Mouse (Mus musculus) testis, postnatal 14 days (tissue): Measurements from ENCODE around the gene Usp15.
"Not testable (repeated sequence)": the region's sequence is repeated elsewhere in the genome, so short reads cannot be mapped to it uniquely, and the experiment has no call there.

Source experiments
- DNase-seq: peaks from one replicate; pipeline ENCODE4 v3.0.0; 2021; ENCODE audit warnings: low spot score

Gene Usp15

DNA sequence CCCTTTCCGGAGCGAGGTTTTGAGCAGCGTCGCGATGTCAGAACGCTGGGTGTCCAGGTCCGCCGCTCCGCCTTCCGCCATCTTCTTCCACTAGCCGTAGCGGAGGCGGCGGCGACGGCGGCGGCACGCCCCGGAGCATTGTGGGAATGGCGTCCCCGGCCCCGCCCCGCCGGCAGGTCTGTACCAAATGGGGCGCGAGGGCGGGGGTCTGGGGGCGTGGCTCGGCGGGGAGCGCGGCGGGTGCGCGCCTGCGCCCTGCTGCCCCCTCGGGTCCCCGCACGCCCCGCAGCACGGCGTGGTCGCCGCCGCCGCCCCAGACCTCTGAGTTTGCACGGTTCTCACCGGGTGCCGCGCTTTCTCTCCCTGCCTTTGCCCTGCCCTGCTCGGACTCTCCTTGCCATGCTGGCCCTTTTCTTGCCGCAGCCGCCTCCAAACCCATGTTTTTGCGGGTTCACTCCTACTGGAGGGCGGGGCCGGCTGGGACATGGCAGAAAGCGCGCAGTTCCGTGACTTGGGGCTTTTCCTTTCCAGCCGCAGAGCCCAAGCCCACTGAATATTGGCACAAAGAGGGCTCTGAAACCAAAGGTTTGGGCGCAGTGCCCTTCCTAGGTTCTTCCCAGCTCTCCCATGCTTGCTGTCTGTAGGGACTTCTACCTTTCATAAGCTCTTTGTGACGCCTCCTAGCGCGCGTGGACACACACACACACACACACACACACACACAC is at the start of gene Usp15:
TSS of gene Usp15 (minus strand) at position 161 of the 725 bp plus-strand sequence.
- peak; percentile 93 for DNase-seq

DNA sequence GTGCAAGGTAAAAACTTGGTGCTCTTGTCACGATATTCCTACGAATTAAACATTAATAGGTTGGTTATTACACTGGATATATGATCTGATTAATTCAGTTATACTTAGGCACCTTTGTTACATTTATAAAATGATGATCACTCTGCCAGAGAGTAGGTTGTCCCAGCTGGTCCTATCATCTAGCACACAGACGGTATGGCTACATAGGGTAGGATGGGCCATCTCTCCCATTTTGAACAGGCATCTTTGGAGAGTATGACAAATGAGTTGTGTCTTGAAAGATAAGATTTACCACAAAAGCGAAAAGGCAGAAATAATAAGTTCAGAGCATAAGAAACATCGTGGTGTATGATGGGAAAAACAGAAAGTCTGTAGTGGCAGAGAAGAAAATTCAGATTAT is 32.6 kb upstream of the Usp15 start:
- DNase-seq, result no peak

DNA sequence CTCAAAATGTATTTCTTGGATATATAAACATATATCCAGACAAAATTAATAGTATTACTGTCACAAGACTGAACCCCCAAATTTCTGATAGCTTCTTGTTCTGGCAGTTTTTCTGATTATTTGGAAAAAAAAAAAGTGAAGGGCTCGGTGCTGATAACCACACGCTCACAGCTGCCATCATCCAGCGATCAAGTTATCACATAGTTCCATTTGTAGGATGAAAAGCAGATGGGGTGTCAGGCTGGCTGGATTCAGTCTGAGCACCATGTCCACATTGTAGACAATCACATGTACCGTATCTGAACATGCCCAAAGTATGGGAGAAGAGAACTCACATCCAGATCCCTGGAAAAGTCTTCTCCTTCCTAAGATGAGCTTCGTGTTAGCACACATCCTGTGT is 26.0 kb upstream of the Usp15 start:
- no peak for DNase-seq

DNA sequence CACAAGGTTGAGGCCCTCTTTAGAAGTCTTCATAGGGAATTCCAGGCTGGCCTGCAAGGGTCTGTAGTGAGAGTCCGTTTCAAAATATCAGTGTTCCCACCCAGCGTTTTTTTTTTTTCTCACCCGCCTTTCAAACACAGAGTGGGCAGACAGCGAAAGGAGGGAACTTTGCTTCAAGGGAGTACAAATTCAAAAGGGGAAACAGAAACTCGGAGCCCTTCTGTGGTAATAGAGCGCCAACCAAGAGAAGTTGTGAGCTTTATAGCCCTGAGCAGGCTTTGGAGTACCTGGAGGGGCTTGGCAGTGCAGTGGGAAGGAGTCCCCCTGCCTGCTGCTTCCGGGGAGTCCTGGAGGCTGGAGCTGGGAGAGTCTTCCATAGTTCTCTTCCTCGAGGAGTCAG is 12.7 kb upstream of the Usp15 start:
- DNase-seq, result no peak

DNA sequence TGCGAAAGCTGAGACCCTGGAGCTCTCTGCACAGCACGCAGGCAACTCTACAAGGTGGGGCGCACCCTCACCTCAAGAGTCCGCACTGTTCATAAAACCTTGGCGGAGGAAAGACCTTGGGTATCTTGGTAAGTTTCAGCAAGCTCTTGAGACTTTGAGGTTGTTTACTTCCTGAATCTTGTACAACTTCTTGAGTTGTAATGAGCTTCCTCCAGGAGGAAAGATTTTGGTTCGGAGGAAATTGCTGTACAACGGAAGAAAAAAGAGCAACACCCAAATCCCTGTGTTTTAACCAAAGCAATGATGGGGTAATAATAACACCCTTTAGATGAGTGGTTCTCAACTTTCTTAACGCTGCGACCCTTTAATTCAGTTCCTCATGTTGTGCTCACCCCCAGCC is 11.5 kb upstream of the Usp15 start:
- no peak for DNase-seq

DNA sequence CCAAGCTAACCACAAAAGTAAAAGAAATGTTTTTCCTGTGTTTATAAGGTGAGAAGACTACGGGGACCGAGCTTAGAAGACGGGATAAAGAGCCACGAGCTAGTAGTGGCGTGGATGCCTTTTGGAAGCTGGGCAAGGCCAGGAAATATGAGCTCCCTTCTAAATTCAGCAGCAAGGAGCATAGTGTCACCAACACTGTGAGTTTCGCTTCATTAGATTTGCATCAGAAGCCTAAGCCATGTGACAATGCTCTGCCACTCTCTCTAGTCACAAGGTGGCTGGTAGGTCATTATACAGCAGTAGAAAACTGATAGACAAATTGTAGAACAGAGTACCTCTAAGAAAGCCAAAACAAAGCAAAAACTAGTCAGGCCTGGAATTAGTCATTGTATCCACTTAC is 9.3 kb upstream of the Usp15 start:
- DNase-seq, result no peak

DNA sequence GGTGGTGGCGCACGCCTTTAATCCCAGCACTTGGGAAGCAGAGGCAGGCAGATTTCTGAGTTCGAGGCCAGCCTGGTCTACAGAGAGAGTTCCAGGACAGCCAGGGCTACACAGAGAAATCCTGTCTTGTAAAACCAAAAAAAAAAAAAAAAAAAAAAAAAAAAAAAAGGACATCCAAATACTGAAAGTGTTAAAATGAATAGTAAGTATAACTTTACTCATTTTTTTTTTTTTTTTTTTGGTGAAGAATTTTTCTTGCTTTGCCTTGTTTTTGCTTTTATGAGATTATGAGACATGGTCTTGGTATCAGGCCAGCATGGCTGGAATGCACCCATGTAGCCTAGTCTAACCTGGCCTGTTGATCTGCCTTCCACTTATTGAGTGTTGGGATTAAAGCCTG is 8.6 kb upstream of the Usp15 start:
- DNase-seq, result not testable (repeated sequence)

DNA sequence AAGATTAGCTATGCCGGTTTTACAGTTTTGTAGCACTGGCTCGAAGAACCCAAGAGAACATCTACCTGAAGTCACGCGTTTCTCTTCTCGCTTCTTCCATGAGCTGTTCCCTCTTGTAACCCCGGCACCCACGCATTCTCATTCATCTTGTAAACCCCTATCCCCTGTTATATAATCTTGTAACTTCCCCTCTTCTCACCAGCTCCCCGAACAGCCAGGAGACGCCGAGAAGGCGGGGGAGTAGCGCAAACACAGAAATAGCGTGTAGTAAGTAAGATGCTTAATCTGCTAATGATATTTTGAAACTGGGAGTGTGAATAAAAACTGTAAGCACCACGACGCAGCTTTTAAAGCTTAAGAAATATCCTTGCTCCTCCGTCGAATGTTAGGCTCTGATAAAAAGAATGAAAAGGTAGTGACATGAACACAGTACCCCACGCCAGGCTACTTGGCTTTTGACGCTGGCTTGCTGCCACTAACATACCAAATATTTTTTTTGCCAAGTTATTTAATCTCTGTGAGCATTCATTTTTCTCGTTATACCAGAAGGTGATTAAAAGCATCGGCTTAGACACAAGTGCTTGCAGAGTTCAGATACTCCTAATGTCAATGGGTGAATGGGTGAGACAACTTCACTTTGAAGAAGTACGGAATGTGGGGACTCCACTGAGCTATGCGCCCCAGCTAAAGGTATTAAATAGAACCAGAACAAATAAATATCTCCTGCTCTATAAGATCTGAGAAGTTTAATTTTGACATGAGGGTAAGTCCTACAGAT is 5.4 kb upstream of the Usp15 start:
- DNase-seq, result no peak

DNA sequence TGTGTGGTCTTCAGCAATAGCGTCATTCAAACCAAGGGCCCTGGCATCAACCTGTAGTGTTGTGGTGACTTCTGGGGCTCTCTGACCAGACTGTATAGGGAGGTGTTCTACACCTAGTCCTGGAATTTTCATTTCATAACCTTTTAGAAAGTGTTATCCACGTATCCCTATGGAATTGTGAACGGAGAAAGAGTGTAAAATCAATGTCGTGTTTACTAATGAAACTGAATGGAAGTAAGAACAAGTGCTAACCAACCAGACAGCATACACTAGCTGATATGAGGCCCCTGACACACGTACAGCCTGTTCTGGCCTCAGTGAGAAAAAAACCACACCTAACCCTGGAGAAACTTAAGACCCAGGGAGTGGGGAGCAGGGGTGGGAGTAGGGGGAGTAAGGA is 4.6 kb upstream of the Usp15 start:
- DNase-seq, result no peak

DNA sequence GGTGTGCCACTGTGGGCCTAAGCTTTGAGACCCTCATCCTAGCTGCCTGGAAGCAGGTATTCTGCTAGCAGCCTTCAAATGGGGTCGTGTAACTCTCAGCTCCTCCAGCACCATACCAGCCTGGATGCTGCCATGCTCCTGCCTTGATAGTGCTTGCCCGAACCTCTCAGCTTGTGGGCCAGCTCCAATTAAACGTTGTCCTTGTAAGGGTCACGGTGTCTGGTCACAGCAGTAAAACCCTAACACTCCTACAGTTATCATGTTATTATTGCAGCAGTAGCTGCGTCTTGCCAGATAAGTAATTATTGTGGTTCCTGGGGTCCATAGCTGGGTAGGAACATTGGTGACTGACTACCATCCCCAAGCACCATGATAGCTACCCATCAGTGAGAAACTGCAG is 4.2 kb upstream of the Usp15 start:
- DNase-seq, result no peak

DNA sequence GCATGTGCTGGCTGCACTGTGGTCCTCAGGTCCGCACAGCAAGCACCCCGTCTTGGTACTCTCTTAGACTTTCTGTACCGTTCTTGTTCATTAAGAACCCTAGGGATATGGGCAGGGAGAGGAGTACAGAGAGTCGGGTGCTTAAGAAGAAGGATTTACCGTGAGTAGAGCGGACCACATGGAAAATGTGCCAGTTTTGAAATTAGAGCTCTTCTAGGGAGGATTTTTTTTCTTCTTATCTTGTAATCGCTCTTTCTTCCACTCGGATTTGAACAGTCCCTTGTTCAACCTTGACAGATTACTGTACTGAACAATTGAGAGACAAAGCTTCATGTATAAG is 3.5 kb upstream of the Usp15 start:
- DNase-seq, result no peak

DNA sequence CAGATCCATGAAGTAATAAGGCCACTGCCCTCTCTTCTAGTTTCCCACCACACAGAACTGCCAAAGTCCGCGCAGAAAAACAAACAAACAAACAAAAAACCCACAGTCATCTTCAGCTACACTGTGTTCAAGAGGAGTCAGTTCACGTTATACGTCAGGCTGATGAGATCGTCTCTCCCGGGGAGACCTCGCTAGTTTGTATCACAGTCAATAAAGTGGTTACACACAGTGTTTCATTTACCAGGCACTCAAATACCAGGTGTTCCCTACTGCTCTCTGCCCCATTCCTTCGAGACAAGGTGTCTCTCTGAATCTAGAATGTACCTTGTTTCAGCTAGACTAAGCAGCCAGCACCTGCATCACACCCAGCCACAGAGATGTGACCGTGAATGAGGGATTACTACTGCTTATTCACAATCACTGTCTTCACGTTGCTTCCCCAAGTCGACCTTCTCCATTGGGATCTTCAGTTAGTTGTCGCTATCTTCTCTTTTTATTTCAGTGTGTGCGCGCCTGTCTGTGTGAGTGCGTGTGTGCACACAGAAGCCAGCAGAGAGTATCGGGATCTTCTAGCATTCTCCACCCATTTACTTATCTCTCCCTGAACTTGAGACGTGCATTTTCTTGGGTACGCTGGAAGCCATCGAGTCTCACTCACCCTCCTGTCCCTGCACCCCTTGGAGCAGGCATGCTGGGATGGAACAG is 3.0 kb upstream of the Usp15 start:
- peak; percentile 75 for DNase-seq

DNA sequence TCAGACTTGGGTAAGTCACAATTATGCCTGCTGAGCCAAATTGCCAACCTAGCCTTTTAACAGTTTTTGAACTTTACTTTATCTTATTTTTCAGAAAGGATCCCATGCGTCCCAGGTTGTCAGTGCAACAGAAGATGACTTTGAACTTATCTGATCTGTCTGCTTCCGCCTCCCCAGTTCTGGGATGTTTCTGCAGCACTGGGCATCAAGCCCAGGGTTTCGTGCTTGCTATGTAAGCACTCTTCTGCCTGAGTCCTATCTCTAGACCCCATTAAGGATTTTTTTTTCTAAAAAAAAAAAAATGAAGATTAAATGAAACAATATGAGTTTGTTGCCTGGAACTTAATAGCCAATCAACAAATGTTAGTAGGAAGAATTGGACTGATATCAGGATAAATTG is 2.3 kb upstream of the Usp15 start:
- DNase-seq, result no peak

DNA sequence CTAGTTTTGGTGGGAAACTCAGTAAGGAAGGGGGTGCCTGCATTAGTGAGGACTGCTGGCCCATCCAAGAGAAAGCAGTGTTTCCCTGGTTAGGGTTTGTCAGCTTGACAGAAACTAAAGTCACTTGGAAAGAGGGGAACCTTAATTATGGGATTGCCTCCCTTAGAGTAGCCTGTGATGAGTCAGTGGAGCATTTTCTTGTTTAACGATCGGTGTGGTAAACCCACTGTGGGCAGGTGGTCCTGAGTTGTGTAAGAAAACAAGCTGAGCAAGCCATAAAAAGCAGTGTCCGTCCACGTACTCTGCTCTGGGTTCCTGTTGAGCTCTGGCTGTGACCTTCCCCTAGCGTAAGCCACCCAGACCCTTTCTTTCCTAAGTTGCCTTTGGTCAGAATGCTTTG is 1.4 kb upstream of the Usp15 start:
- no peak for DNase-seq

DNA sequence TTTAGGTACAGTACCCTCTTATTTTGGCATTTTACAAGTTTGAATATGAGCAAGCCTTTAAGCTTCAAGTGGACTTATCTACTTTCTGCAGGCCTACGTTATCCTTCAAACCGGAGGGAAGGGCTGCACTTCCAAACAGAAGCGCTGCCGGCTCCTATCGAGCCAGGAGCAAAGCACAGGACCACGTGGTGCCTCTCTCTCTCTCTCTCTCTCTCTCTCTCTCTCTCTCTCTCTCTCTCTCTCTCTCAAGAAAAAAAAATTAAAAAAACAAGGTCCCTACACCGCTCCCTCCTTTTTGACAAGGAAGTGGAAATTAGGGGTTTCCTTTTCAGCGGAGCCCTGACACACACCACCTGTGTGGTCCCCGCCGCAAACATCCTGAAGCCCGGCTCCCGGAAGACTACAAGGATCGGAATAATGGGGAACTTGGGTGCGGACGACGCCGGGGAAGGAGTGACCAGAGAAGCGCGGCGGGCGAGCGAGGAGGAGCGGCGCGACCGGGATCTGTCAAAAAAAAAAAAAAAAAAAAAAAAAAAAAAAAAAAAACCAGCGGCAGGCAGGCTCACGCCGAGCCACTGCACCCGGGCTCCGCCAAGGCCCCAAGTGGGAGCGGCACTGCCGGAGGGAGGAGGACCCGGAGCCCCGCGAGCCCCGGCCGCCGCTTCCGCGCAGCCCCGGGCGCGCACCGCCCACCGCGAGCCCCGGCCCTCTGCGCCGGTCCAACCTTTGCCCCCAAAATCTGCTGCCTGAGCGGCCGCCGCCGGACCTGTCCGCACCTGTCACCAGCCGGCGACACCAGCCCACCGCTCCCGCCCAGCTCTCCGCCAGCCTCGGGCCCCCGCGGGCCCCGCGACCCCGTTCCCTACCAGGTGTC is 597 bp downstream of the Usp15 start:
- peak; percentile 39 for DNase-seq

DNA sequence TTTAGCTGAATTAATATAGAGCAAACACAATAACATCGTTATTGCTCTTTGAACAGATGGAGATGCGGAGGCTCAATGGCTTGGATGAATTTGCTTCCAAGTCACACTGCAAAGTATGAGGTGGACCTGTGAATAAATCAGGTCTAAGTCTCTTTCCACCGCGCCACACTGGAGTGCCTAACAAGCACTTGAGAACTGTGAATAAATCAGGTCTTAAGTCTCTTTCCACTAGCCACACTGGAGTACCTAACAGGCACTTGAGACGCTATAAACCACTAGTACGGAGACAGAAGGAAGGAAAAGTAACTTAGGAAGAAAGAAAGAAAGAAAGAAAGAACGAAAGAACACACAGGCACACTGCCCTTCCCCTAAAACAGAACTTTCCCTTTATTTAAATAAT is 1.3 kb downstream of the Usp15 start:
- no peak for DNase-seq

DNA sequence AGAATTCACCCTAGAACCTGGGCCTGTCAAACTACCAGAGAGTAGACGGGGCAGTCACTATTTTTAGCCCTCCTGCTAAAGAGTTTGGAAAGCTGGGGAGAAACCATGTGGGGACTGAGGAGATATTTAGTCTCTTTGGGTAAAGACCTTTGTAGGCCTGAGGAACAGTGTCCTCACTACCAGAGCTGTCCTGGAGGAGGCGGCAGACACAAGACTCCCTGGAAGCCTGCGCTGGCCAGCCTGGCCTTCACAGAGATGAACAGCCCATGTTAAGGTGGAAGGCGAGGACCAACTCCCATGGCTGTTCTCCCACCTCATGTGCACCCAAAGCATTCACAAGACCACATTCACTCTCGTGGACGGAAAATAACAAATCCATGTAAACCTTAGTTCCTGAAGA is 5.8 kb downstream of the Usp15 start:
- no peak for DNase-seq

DNA sequence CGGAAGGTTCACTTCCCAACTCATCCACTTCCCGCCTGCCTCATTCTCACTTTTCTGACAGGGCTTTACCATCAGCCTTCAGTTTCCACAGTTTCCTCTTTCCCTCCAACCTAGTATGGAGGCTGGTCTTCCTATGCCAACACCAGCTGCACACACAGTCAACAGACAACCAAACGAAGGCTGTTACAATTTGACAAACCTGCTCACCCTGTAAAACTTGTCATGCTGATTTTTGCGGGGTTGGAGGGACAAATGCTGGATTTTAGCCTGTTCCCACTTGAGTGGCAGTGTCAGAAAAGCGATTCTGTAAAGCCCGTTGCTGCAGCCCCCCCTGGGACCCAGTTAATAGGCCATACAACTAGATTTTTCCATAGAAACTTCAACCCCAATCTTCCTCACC is 9.5 kb downstream of the Usp15 start:
- no peak for DNase-seq

DNA sequence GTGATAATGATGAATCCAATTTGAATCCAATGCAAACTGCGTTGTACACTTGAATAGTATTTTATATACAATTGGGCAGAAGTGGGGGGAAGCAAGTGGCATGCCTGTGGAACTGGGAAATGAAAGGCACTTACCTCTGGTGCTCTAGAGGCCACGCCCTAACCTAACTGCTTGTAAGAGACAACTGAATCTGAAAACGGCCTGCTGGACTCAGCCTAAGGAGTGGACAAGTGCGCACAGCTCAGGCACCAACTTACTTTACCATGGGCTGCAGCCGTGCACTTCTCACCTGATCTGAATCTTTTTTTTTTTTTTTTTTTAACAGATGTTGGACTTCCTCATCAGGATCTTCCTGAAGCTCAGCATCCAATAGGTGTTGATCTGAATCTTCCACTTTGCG is 10.9 kb downstream of the Usp15 start:
- no peak for DNase-seq

DNA sequence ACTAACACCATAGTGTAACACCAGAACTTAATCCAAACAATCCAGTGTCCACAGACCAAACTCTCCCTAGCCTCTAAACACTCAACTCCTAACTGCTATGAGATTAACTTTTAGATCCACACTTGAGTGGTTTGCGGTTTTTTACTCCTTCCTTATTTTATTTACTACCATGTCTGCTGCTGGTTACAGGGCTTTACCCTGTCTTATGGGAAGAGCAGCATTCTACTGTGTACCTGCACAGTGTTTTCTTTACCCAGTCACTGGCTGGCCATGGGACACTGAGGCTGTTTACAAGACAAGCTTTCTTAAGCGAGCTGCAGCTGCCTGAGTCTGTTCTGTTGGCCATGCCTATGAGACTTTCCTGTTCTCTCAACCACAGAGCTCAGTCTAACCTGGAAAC is 13.1 kb downstream of the Usp15 start:
- DNase-seq, result no peak

DNA sequence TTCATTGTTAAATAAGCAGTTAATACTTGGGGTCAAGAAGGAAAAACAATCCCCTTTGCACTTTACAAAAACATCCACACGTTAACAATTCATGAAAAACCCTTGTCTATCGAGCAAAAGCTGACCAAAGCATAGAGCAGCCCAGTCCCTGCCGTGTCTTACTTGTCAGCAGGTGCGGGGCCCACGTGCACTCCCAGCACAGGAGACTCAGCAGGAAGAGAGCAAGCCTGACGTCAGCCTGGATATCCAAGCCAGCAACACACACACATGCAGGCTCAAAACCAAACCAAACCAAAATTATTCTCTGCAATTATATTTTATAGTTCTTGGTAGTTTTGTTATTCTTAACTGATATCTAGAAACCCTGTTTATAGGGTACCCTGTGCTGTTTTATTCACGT is 13.6 kb downstream of the Usp15 start:
- no peak for DNase-seq

DNA sequence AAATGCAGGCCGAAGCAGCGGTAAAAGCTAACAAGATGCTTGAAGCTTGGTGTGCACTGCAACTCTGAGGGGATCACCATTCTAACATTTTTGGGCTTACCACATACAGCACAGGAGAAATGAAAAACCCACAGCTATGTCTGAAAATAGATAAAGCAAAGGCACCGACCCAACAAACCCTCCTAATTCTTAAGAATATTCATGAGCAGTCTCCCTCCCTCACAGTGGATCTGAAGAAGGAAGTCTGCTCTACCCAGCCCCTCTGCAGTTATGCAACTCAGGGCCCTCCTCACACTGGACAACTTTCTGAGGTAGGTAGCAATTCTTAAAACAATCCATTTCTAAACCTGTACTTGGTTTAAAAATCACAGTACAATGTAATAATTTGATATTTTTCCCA is 14.4 kb downstream of the Usp15 start:
- DNase-seq, result no peak
